Mouse (Mus musculus) kidney, adult 18-20 months (tissue): Measurements from ENCODE around the gene Gm45234.
A peak's percentile ranks its signal among the peaks of the same experiment; 100 is the strongest.

Source experiments
- DNase-seq: peaks from one replicate; pipeline ENCODE4 v3.0.0; 2021

Gm45234 gene

GRCm38 (mm10) chr6:124765951-124766350, 10.1 kb upstream of the Gm45234 start:
- DNase-seq = no peak

- peak; percentile 88 for DNase-seq
Observed at GRCm38 (mm10) chr6:124759259-124759658, 3.4 kb upstream of the Gm45234 start.

- DNase-seq = no peak
Observed at GRCm38 (mm10) chr6:124758849-124759232, 3.0 kb upstream of the Gm45234 start.

DNA sequence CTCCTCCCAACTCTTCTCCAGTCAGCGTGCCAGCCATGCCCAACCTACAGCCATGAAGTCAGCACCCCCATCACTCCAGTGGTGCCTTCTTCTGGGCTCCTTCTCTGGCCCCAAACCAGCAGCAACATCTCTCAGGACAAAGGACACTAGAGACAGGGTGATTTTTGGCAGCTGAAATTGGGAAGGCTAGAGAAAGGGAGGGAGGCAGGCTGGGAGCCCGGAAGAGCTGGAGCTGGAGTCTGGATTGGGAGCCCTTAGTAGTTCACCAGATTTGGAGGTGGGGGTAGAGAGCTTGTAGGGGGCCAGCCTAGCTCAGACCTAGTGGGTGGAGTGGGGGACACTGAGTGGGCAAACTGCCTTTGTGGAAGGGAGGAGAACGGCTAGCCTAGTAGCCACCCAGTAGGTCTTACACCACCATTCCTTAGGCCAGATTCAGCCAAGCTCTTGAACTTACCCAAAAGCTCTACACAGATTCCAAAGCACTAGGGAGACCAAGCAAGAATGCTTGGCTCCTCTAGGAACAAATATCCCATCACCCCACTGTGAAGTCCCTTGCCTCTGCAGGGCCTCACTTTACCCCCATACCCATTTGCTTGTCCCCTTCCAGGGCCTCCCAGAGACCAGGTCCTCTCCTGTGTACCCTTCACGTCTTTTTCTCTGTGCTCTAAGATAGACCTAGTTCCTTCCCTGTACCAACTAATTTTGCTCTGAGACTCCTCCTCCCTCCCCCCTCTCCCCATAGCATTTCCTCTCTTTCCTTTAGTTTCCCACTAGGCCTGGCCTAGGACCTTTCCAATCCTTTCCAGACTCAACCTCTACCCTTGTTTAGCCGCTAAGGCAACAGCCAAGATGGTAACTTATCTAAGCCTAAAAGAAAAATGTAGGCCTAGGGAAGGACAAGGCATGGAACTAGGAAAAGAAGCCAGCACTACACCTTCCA, 2.4 kb upstream of the Gm45234 start:
- DNase-seq = peak; percentile 47

GRCm38 (mm10) chr6:124757351-124757880, 1.6 kb upstream of the Gm45234 start:
- no peak for DNase-seq

DNA sequence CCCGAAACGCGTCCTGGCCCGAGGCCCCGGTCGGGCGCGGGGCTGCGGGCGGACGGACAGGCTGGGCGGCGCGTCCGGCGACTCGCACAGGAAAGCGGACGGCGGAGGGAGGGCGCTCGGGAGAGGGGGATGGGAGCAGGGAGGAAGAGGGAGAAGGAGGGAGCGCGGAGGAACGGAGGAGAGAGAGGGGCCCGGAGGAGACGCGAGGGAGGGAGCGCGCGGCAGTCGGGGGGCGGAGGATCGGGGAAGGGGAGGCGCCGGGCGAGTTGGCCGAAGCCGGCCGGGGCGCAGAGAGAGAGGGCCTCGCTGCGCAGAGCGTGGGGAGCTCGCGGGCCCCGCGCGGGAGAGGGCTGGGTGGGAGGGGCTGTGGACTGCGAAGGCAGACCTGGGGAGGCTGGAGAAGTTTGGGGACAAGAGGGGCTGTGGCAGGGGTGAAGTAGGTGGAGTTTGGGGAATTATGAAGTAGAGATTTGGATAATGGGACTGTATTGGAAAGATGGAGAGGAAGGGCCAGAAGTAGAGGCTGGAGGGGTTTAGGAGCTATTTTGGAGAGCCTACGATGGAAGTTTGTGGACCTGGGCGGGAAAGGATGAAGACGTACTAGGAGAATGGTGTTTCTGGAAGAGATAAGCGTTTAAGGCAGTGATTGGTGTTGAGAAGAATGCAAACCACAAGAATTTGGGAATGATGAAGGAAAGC, 980 bp upstream of the Gm45234 start:
- DNase-seq = peak; percentile 86

DNA sequence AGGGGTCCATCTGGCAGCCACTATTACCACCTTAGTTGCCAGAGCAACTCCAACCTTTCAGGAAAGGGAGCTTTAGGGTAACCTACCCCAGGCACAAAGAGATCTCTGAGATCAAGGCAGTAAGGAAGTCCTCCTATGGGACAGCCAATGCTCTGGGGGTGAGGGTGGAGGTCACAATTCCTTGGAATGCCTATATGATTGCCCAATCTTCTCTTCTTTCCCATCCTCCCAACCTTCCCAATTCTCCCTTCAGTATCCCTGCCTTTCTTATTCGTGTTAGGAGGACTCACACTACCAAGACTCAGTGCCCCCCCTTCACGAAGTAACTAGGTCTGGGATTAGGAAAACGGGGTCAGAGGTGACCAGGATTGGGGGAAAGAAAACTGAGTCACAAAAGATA, 515 bp downstream of the Gm45234 start:
- no peak for DNase-seq

- DNase-seq = no peak
Observed at GRCm38 (mm10) chr6:124753861-124754260, 2.0 kb downstream of the Gm45234 start.

GRCm38 (mm10) chr6:124750405-124750804, 5.4 kb downstream of the Gm45234 start:
- DNase-seq = no peak

DNA sequence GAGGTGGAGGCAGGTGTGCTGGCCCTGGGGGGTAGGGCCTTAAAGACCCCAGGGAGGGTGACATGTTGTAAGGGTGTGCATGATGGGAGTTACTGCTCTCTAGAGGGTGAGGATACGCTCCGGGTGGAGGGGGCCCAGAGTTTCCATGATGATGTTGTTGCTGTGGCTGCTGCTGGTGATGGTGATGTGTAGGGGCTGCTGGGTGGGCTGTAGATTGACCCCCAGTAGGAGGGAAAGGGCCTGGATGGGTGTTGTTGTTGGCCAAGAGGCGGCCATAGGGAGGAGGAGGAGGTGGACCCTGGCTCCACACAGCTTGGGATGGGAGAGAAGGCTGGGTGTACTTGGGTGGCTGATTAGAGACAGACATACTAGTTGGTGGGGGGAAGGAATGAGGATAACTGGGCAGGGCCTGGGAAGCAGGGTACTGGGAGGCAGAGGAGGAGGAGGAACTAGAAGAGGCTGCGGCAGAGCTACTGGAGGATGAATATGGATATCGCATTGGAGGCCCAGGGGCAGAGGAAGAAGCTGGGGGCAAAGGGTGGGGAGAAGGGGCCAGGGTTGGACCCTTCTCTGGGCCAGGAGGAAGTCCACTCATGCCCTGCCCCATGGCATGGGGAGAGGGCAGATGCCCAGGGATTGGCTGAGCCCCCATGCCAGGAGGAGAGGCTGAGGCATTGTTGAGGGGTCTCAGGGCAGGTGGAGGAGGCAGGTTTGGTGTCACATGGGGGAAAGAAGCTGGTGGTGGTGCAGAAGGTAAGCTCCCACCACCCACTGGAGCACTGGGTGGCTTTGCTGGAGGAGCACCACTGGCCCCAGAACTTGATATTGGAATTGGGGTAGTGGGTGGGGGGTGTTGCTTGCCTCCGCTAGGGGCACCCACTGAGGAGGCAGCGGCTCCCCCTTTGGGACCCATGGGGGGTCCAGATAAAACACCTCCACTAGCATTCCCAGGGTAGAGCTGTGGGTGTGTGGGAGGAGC, 8.9 kb downstream of the Gm45234 start:
- no peak for DNase-seq

GRCm38 (mm10) chr6:124746296-124746605, 9.6 kb downstream of the Gm45234 start:
- DNase-seq = no peak

DNA sequence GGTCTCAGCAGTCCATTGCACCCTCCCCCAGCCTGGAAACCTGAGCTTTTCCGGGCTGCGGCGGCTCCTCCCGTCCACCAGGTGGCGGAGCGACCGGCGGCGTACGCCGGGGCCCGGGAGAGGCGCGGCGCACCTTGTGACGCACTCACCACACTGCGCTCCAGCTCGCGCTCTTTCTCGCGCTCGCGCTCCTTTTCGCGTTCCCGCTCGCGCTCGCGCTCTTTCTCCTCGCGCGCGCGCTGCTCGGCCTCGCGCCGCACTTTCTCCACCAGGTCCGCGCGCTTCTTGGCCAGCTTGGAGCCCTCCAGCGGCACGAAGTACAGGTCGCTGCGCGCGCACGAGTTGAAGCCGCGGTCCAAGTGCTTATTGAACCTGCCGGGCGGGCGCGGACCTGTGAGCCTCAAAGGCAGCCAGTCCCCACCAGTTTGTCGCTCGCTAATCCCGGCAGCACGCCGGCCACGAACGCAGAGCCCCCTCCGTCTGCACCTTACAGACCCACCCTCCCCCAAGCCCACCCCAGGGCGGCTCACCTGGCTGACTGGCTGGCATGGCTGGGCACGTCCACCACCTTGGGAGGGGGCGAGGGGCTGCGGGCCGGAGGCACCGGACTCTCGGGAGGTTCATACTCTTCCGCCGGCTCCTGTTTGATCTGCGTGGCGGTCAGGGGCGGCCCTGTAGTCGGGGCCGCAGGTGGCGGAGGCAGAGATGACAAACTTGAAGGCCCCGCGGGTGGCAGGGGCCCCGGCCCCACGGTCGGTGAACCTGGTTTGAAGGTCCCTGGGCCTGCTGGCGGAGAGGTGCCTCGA, 10.1 kb downstream of the Gm45234 start:
- peak; percentile 94 for DNase-seq

- DNase-seq = peak; percentile 29
Observed at GRCm38 (mm10) chr6:124744755-124745321, 11.0 kb downstream of the Gm45234 start.

GRCm38 (mm10) chr6:124743647-124744046, 12.2 kb downstream of the Gm45234 start:
- DNase-seq = no peak

GRCm38 (mm10) chr6:124742839-124743514, 12.8 kb downstream of the Gm45234 start:
- DNase-seq = no peak

DNA sequence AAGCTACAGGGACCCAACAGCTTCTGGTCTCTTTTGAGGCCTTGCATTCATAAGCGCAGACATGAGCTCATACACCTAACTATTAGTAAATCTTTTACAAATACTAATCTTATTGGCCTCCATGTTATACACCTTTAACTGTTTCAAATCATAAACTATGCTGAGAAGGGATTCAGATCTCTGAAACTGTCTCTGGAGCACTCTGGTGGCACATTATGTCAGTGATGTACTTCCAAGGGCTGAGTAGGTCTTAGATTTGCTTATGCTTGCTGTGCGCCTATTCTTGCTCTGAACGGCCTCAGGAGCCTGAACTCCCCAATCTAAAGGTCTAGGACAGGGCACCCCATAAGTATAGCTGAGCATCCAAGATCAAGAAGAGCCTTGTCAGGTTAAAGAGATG, 14.0 kb downstream of the Gm45234 start:
- DNase-seq = no peak

GRCm38 (mm10) chr6:124740888-124741761, 14.7 kb downstream of the Gm45234 start, which contains the start of gene Grcc10:
Gene Grcc10 (minus strand): TSS chr6:124741374.
- peak; percentile 89 for DNase-seq

GRCm38 (mm10) chr6:124740211-124740887, 15.5 kb downstream of the Gm45234 start:
- no peak for DNase-seq

- no peak for DNase-seq
Observed at GRCm38 (mm10) chr6:124739231-124739796, 16.5 kb downstream of the Gm45234 start.
